Mouse (Mus musculus) heart, postnatal 36 days (tissue): Measurements from ENCODE around the gene Nicn1. TPM values are rescaled to one million over a fixed set of nuclear protein-coding genes. Genes with fewer than 3 reads are reported as not detected.
A peak's percentile ranks its signal among the peaks of the same experiment; 100 is the strongest.
"Not testable (repeated sequence)": the region's sequence is repeated elsewhere in the genome, so short reads cannot be mapped to it uniquely, and the experiment has no call there.

Source experiments
- DNase-seq, 2 experiments: peaks; one replicate each; pipeline ENCODE4 v3.0.0; 2021 to 2022
- intact Hi-C: fragments of 180-260 bp; cut with DNase I; formaldehyde crosslinking; loops from one replicate; pipeline ENCODE4 v1.15.1; 2025
- total RNA-seq, 2 experiments: library from RNA; stranded (reverse); gene quantifications; 2 replicates each; pipeline ENCODE4 v1.2.3; 2021

Gene Nicn1
- total RNA-seq: 10 to 100 TPM; 21.3 to 21.5 TPM

DNA sequence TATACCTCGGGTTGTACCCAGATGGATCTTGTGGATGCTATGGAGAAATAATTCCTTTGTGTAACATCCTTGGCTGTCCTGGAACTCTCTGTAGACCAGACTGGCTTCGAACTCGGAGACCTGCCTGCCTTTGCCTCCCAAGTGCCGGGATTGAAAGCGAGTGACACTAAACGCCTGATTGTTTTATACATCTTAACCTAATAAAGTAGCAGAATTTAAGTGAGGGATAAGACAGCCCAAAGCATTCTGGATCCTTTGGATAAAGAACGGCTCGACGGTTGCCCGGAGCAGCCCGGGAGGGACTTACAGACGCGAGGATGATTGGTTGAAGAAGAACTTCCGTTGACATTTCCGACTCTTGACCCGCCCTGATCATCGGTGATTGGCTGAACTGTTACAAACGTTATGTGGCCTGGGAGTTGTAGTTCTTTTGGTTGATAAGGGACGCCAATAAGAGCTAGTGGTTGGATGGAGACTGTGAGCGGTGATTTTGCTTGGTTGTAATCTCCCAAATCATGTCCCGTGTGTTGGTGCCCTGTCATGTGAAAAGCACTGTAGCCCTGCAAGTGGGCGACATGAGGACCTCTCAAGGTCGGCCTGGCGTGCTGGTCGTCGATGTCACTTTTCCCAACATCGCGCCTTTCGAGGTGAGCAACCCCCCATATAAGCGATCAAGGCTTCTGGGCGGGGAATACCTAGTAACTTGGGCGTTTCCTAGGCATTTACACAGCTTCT, at the start of gene Nicn1:
Gene Nicn1 (plus strand): TSS at position 414 of the 735 bp plus-strand sequence.
- DNase-seq: peak; percentile 85
- intact Hi-C loops: no loop called here

DNA sequence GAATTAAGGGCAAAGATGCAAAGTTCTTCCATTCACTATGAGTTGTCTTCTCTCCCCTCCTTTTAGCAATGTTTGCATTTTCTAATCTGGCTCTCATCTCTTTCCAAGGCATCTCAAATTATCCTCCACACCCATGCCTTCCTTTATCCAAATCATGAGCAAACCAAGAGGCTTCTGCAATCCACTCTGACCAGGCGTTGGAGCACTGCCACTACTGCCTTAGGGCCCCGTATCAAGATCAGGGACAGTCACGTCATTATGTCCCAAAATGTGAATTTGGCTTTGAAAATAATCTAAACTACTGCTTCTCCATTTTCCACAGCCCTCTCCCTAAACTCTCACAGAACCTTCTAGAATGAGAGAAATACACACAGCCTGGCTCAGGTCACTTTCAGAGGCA, 45.7 kb upstream of the Nicn1 start:
- no peak for DNase-seq
- intact Hi-C loops: no loop called here

DNA sequence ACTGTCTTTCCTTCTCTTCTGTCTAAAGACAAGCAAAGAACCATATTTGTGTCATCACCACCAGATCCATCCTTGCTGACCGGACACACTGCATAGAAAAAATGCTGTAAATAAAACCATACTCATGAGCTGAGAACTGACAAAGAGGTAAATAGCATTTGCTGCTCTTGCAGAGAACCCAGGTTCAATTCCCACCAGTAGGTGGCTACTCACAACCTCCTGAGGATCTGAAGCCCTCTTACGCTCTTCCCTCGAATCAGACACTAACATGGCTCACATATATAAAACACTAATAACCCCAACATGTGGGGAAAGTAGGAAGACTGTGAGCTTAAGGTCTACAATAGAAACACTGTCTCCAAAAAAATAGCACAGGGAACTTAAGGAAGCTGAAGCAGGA, 45.2 kb upstream of the Nicn1 start:
- intact Hi-C loops: loop anchor here (5.0 kb wide), 1 partner anchor 37 kb away; no protein-coding TSS in a partner anchor

GRCm38 (mm10) chr9:108248957-108249356, 41.3 kb upstream of the Nicn1 start:
- intact Hi-C loops: loop anchor here (5.0 kb wide), 1 partner anchor 33 kb away; no protein-coding TSS in a partner anchor
- DNase-seq: no peak

More for the DNA sequence above, 45.2 kb upstream of the Nicn1 start:
- DNase-seq: no peak

- DNase-seq: peak; percentile 33 to 41
- intact Hi-C loops: no loop called here
Observed at GRCm38 (mm10) chr9:108251877-108252276, 38.4 kb upstream of the Nicn1 start.

- no peak for DNase-seq
- intact Hi-C loops: no loop called here
Observed at GRCm38 (mm10) chr9:108252766-108253165, 37.5 kb upstream of the Nicn1 start.

DNA sequence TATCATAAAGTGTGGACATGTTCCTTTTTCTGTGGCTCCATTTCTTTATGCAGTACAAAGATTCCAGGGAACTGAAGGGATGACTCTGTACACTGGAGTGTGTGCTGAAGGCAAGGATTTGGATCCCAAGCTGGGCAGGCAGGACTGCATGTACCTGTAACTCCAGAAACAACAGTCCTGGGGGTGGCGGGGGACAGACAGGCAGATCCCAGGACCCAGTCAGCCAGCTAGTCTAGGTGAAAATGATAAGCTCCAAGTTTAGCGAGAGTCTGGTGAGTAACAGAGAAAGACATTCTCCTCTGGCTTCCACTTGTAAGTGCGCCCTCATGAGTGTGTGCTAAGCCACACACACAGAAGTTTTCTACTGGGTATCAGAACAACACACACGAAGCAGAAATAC, 29.7 kb upstream of the Nicn1 start:
- intact Hi-C loops: loop anchor here (5.0 kb wide), 2 partner anchors 38 to 58 kb away; no protein-coding TSS in a partner anchor
- no peak for DNase-seq

DNA sequence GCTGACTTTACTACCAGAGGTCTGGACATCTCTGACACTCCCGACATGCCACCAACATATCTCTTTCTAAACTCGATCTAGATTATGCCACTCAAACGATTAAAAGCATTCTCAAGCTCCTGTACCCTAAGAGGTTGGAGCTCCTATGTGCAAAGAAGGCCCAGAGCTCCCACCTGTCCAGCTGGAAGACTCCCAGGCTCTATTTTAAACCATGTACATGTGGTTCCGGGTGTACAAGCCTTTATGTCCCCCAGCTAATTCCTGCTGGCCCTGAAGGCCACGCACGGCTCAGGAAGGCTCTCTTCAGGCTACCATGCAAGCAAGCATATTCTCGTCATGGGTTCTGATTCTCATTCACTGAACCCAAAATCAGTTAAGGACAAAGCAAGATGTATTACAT, 28.4 kb upstream of the Nicn1 start:
- intact Hi-C loops: loop anchor here (5.0 kb wide), 2 partner anchors 40 to 60 kb away; no protein-coding TSS in a partner anchor
- no peak for DNase-seq

DNA sequence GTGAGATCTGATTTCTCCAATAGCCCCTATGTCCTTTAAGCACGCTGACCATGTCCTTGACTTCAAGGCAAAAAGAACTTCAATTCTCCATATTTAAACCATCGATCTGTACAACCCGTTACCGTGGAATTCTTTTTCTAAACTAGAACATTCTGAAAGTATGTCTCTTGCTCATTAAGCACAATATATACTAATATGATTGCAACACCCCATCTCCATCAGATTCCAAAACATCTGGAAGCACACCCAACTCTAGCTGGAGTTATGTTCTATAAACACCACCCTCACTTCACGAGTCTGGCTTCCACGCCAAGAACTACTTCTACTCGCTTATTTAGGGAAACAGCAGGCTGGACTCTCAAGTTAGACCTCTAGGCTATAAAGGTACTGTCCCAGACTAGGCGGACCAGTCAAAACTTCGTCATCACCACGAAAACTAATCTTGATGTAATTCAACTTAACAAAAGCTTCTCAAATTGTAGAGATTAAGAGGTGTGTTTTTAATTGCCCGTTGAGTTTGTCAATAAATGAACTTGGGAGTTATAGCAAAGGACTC, 27.7 kb upstream of the Nicn1 start:
- intact Hi-C loops: loop anchor here (5.0 kb wide), 2 partner anchors 40 to 60 kb away; no protein-coding TSS in a partner anchor
- DNase-seq: peak in 1 of 2 experiments; percentile 50

GRCm38 (mm10) chr9:108263131-108263681, 27.0 kb upstream of the Nicn1 start:
- intact Hi-C loops: loop anchor here (5.0 kb wide), 2 partner anchors 41 to 61 kb away; no protein-coding TSS in a partner anchor
- peak in 1 of 2 experiments; percentile 40 for DNase-seq

DNA sequence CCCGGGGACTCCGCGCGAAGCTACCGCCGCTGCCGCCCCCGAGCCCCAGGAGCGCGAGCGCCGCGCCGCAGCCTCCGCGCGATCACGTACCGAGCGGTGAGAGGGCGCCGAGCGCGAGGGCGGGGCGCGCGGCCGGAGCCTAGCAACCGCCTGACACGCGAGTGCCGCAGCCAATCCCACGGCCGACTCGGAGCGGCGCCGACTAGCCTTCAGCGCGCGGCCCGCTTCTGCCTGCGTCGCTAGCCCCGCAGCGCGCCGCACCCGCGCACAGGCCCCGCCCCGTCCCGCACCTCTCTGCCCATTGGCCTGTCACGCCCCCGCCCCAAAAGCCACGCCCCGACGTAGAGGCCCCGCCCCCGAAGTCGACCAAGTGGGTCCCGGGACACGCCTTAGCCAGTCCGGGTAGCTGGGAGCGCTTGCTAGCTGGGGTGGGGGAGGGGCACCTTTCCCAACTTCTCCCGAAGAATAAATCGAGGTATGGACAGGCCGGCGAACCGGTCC, 26.5 kb upstream of the Nicn1 start, which contains the start of gene Dag1:
Gene Dag1 (minus strand): TSS at position 269 of the 501 bp plus-strand sequence.
- intact Hi-C loops: loop anchor here (5.0 kb wide), 2 partner anchors 41 to 61 kb away; no protein-coding TSS in a partner anchor
- peak; percentile 99 for DNase-seq

DNA sequence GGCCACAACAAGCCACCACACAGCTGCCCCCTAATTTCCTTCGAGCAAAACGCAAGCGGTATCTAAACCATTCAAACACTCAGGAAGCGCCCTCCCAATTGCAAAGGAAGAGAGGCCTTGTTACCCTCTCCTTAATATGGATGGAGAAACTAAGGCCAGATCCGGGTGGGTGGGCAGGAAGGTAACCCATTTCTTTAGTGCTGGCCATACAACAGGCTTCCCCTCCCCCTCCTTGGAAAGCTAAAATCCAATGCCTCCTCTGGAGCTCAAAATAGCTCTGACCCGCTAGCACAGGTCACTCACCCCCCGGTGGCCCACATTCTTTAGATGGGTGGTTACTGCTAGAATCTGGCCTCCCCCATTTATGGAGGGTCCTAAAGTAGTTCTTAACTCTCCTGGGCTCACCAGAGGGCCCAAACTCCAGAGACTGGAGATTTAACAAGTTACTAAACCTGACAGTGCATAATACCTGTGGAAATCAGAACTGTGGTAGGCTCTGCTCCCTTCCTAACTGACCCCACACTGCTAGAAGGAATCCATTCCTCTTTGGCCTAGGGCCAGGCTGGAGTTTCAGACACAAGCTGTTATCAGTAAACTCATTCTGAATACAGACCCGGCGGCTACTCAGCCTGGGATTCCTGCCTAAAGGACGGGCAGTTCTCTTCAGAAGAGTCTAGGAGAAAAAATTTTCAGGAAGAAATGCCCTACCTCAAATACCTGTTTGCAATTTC, 25.9 kb upstream of the Nicn1 start:
- intact Hi-C loops: loop anchor here (5.0 kb wide), 2 partner anchors 42 to 62 kb away; no protein-coding TSS in a partner anchor
- peak; percentile 61 to 67 for DNase-seq

DNA sequence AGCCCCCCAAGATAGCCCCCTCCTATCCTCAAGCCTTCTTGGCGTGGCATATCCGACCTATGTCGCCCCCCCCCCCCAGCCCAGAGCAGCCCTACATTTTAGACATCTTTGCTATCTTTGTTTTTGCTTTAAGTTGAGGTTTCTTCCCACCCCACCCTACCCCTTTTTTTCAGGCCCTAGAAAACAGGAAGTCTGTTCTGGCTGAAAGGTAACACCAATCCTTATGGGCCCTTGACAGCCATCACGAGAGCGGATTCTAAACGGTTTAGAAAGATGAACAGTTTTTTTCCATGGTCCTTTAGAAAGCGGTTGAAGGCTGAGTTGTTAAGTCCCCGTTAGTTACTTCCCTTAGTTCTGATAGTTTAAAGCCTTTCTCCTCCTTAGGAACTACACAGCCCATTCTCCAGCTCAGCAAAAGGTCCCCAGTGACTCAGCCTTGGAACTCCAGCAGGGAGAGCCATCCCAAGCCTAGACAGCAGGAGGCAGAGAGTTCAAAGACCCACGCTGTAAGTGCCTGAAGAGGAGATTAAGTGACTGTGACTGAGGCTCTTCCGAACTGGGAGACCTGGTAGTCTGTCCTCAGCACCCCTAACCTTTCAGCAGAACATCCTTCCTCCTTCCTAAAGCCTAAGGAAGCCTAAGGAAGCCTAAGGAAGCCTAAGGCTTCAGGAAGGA, 23.8 kb upstream of the Nicn1 start:
- no peak for DNase-seq
- intact Hi-C loops: no loop called here

DNA sequence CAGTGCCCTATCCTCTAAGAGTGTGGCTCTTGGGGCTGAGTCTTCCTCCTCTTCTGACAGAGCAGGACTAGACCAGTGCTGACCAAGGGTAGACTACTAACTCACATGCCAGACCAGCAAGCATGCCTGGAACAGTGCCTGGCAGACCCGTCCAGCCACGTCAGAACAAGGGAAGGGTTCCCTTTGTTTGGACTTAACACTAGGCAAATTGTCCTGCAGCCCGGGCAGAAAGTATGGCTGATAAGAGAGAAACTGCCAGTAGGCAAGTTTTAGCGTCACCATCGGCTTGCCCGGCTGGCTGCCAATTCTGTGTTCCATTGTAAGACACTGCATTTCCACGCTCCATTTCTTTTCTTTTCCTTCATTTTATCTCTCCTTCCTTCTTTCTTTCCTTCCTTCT, 22.5 kb upstream of the Nicn1 start:
- peak; percentile 58 to 63 for DNase-seq
- intact Hi-C loops: no loop called here

DNA sequence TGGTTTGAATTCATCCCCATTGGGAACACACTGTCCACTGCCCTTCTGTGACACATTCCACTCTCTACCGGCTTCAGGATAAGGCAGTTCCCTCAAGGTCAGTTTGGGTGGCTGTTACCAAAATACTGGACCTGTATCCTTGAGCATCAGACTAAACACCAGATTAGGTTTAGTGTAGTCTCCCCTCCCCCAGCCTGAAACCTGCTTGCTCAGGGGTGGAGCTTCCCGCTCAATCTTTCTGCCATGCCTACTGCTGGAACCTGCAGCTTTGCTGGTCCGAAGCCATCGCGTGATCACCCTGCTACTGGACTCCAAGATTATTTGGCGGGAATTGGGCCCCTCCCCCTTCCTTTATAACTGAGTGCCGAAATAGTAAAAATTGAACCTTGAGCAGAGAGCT, 21.5 kb upstream of the Nicn1 start:
- intact Hi-C loops: not testable (repeated sequence)
- peak in 1 of 2 experiments; percentile 34 for DNase-seq

GRCm38 (mm10) chr9:108271941-108272340, 18.3 kb upstream of the Nicn1 start:
- no peak for DNase-seq
- intact Hi-C loops: no loop called here

DNA sequence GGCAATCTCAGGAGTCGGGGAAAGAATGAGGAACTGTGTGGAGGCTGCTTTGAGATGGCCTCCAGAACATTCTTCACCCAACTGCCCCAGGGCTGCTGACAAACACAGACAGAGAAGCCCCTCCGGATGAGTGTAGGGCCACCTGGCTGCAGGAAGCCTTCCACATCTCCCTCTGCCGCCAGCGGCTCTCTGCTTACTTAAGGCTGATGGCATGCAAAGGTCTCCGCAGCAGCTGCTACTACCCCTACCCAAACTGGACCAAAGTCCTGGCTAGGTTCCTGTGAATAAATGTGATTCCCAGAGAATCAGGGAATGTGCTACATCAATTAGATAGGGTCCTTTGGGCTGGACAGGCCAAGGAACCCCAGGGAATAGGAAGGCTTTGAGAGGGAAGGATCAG, 17.5 kb upstream of the Nicn1 start:
- intact Hi-C loops: no loop called here
- no peak for DNase-seq

DNA sequence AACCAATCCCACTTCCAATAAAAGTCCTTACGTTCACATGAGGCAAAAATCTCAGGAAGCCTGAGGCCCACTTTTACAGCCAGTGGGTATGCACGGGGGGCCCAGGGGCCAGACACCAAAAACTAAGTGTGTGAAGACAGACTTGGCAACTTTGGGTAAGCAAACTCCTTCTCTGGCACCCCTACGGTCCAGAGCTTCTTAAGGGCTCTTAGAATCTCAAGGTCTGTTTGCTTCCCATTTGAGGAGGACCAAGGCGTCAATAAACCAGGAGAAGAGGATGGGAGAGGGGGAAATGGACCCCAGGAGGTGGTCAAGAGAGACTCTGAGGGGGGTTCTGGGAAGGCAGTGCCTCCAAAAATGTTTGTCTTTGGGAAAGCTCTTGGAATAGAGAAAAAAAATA, 16.7 kb upstream of the Nicn1 start:
- intact Hi-C loops: no loop called here

DNA sequence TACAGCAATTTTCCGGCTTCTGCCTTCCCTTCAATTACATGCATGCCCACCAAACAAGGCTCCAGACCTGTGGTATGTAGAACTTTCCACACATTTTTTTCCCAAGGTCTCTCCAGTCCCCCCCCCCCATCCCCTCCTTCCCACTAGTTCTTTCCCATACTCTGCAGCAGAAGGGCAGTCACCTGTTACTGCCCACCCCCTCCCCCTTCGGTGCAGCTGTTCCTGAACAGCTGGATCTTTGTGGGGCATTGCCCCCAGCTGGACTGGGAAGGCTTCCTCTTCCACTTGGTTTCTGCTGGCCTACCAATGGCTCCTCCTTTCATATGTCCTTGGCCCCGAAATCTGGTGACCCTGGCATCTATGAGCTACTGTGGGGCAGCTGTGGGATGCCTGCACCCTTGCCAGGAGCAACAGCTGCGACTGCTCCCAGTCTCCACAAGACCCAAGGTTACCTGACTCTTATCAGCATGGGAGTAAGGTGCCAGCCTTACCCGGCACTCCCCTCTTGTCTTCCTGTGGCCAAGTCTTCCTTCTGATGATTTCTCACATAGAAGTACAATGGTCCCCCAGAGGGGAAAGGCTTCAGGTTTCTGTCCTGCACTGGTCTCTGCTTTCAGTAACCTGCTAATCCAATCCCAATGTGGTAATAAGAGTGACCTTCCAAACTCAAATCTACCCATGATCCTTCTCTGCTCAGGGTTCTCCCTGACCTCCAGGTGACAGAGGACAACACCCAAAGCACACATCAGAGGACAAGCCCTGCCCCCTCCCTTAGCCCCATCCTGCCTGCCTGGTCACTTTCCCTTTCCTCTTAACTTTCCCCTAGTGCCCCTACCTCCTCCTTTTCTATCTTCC, 15.5 kb upstream of the Nicn1 start:
- intact Hi-C loops: no loop called here

More for the DNA sequence above, 16.7 kb upstream of the Nicn1 start:
- DNase-seq: no peak

More for the DNA sequence above, 15.5 kb upstream of the Nicn1 start:
- DNase-seq: no peak
